Mouse (Mus musculus) kidney, adult 2 months (tissue): Measurements from ENCODE around the gene Grik4.

Source experiments
- CTCF ChIP-seq: fragments of 200-500 bp; conservative IDR thresholded peaks from 2 replicates; pipeline ENCODE4 v1.5.1; 2011; ENCODE audit warnings: low read depth, mild to moderate bottlenecking, control low read depth, low read length, moderate library complexity, mixed read lengths; ENCODE audit not compliant: insufficient read depth, insufficient read length
- POLR2A ChIP-seq: fragments of 200-500 bp; IDR thresholded peaks from one replicate; pipeline ENCODE4 v1.6.1; 2011; ENCODE audit warnings: low read depth, low read length, control low read depth

GRCm38 (mm10) chr9:42745982-42746381, 198.3 kb downstream of the Grik4 start:
- TF ChIP-seq CTCF (no peak), POLR2A (no peak)
